Mouse (Mus musculus) embryonic facial prominence, embryonic 11.5 days (tissue): ENCODE data around the gene Bpifb2. TPM values are rescaled to one million over a fixed set of nuclear protein-coding genes. Genes with fewer than 3 reads are reported as not detected.
"Not testable (repeated sequence)": the region's sequence is repeated elsewhere in the genome, so short reads cannot be mapped to it uniquely, and the experiment has no call there.

ENCODE experiments used
- ATAC-seq: fragments of 200-750 bp; cut with Nextera tagmentation; replicated peaks from 2 replicates; pipeline ENCODE4 v1.8.0; 2017; ENCODE audit warnings: low read depth; ENCODE audit not compliant: insufficient number of reproducible peaks, low FRiP score, low TSS enrichment
- DNase-seq: peaks from one replicate; pipeline ENCODE4 v3.0.0-alpha.2; 2015; ENCODE audit warnings: low spot score
- H3K27ac ChIP-seq: fragments of 300-500 bp; sonication (generic); replicated peaks from 2 replicates; pipeline ENCODE4 v1.5.1; 2014; ENCODE audit warnings: mild to moderate bottlenecking, low read depth, low read length, control low read depth
- H3K27me3 ChIP-seq: fragments of 300-500 bp; sonication (generic); 2 replicates; pipeline ENCODE4 v1.6.1; 2014; ENCODE audit warnings: mild to moderate bottlenecking, low read length, moderate library complexity, mixed read lengths; ENCODE audit not compliant: control insufficient read depth, insufficient read depth
- H3K36me3 ChIP-seq: fragments of 300-500 bp; sonication (generic); replicated peaks from 2 replicates; pipeline ENCODE4 v1.6.1; 2014; ENCODE audit warnings: low read depth, mild to moderate bottlenecking, low read length, moderate library complexity, mixed read lengths; ENCODE audit not compliant: control insufficient read depth, insufficient read depth
- H3K4me1 ChIP-seq: fragments of 300-500 bp; sonication (generic); 2 replicates; pipeline ENCODE4 v1.6.1; 2014; ENCODE audit warnings: low read length, mixed read lengths; ENCODE audit not compliant: control insufficient read depth, insufficient read depth
- H3K4me2 ChIP-seq: fragments of 300-500 bp; sonication (generic); 2 replicates; pipeline ENCODE4 v1.6.1; 2014; ENCODE audit warnings: low read depth, mild to moderate bottlenecking, control low read depth, low read length, moderate library complexity
- H3K4me3 ChIP-seq: fragments of 300-500 bp; sonication (generic); 2 replicates; pipeline ENCODE4 v1.5.1; 2014; ENCODE audit warnings: low read depth, low read length, control low read depth
- H3K9ac ChIP-seq: fragments of 300-500 bp; sonication (generic); replicated peaks from 2 replicates; pipeline ENCODE4 v1.6.1; 2014; ENCODE audit warnings: mild to moderate bottlenecking, control low read depth, low read length
- H3K9me3 ChIP-seq: fragments of 300-500 bp; sonication (generic); replicated peaks from 2 replicates; pipeline ENCODE4 v1.6.1; 2016; ENCODE audit warnings: mild to moderate bottlenecking, low read length, inconsistent platforms, mixed read lengths; ENCODE audit not compliant: control insufficient read depth
- WGBS: fragments of 180-500 bp; shearing (Covaris S2); extraction: QIAGEN DNeasy Blood & Tissue Kit; methylation state at CpG from one replicate; pipeline ENCODE4 v1.1.7; 2014; 5-methylcytosine and 5-hydroxymethylcytosine counted together
- polyA plus RNA-seq: library from polyadenylated mRNA; unstranded; fragments of >200 nt; fragmentation: Nextera tagmentation; extraction: Ambion mirVana; gene quantifications from 2 replicates; pipeline ENCODE4 v1.2.1, GENCODE M21; 2014

Bpifb2 gene
- not detected in 2 replicates for polyA plus RNA-seq

GRCm38 (mm10) chr2:153874745-153875144 lies at the start of gene Bpifb2:
Bpifb2 (plus strand) TSS chr2:153875045.
- 68% methylated on average over 9 of the region's 9 CpGs for WGBS
- H3K27ac ChIP-seq = no peak within 1 kb of the TSS
- H3K27me3 ChIP-seq = no peaks in the 10 kb centered on the region
- DNase-seq (no peak), ATAC-seq (no peak)
- no peak within 1 kb of the TSS for H3K4me2 ChIP-seq
- H3K36me3 ChIP-seq = no peaks in the 10 kb centered on the region
- H3K9me3 ChIP-seq = no peaks in the 10 kb centered on the region
- no peaks in the 10 kb centered on the region for H3K4me1 ChIP-seq
- H3K9ac ChIP-seq = no peak within 1 kb of the TSS
- no peak within 1 kb of the TSS for H3K4me3 ChIP-seq

DNA sequence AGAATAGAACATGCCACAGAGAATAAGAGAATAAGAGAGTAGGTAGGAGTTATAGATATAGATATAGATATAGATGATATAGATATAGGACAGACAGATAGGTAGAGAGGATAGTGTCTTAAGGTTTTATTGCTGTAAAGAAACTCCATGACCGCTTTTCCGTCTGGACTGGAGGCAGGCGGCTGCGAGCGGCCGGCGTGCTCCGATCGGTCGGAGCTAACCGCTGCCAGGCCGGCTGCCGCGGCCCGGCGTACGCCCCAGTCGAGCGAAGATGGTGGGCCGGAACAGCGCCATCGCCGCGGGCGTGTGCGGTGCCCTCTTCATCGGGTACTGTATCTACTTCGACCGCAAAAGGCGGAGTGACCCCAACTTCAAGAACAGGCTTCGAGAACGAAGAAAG lies 48.9 kb upstream of the Bpifb2 start:
- H3K4me2 ChIP-seq, H3K27ac ChIP-seq, ATAC-seq, H3K9ac ChIP-seq, H3K4me3 ChIP-seq, H3K36me3 ChIP-seq, H3K4me1 ChIP-seq, H3K9me3 ChIP-seq, DNase-seq, H3K27me3 ChIP-seq: not testable (repeated sequence)
- 64% methylated on average over 32 of the region's 32 CpGs for WGBS

GRCm38 (mm10) chr2:153827171-153827830 lies 47.5 kb upstream of the Bpifb2 start:
- no peak for DNase-seq
- WGBS = 82% methylated on average over 8 of the region's 8 CpGs
- Histone ChIP-seq H3K27me3 (no peaks in the 10 kb centered on the region), H3K4me2 (no peak overlapping the region), H3K36me3 (no peaks in the 10 kb centered on the region), H3K9me3 (no peaks in the 10 kb centered on the region), H3K4me3 (no peak overlapping the region), H3K9ac (no peak overlapping the region), H3K27ac (no peak overlapping the region), H3K4me1 (no peaks in the 10 kb centered on the region; the same call in 1 of the 2 replicates)
- no peak for ATAC-seq

DNA sequence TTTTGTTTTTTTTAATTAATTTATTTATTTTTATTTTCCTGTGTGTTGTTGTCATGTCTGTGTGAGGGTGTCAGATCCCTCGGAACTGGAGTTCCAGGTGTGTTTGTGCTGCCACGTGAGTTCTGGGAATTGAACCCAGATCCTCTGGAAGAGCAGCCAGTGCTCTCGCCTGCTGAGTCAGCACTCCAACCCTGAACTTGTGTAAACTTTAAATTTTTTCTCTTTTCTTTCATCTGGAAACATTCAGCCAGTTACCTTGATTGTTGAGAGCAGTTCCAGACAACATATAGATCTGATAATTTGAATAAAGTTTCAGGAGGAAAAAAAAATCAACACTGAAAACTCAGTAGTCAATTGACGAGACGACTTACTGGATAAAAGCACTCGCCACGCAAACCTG lies 46.1 kb upstream of the Bpifb2 start:
- no peaks in the 10 kb centered on the region for H3K27me3 ChIP-seq
- H3K4me1 ChIP-seq = no peaks in the 10 kb centered on the region; the same call in 1 of the 2 replicates
- H3K36me3 ChIP-seq = no peaks in the 10 kb centered on the region
- ATAC-seq = no peak
- DNase-seq = no peak
- no peak overlapping the region for H3K27ac ChIP-seq
- 76% methylated on average over 7 of the region's 7 CpGs for WGBS
- no peak overlapping the region for H3K4me2 ChIP-seq
- no peaks in the 10 kb centered on the region for H3K9me3 ChIP-seq
- no peak overlapping the region for H3K4me3 ChIP-seq
- H3K9ac ChIP-seq = no peak overlapping the region

- DNase-seq (no peak), ATAC-seq (no peak)
- Histone ChIP-seq H3K27ac (no peak overlapping the region), H3K4me1 (no peaks in the 10 kb centered on the region), H3K27me3 (no peaks in the 10 kb centered on the region), H3K36me3 (no peaks in the 10 kb centered on the region), H3K9ac (no peak overlapping the region), H3K4me2 (no peak overlapping the region), H3K4me3 (no peak overlapping the region), H3K9me3 (no peaks in the 10 kb centered on the region)
- WGBS = 86% methylated on average over 8 of the region's 8 CpGs
Observed at GRCm38 (mm10) chr2:153833291-153833690, 41.6 kb upstream of the Bpifb2 start.

- Histone ChIP-seq H3K27me3 (no peaks in the 10 kb centered on the region), H3K4me1 (no peaks in the 10 kb centered on the region), H3K27ac (no peak overlapping the region), H3K4me3 (no peak overlapping the region), H3K4me2 (no peak overlapping the region), H3K36me3 (no peaks in the 10 kb centered on the region), H3K9ac (no peak overlapping the region), H3K9me3 (no peaks in the 10 kb centered on the region)
- DNase-seq (no peak), ATAC-seq (no peak)
- 87% methylated on average over 8 of the region's 8 CpGs for WGBS
Observed at GRCm38 (mm10) chr2:153842854-153843253, 32.0 kb upstream of the Bpifb2 start.

DNA sequence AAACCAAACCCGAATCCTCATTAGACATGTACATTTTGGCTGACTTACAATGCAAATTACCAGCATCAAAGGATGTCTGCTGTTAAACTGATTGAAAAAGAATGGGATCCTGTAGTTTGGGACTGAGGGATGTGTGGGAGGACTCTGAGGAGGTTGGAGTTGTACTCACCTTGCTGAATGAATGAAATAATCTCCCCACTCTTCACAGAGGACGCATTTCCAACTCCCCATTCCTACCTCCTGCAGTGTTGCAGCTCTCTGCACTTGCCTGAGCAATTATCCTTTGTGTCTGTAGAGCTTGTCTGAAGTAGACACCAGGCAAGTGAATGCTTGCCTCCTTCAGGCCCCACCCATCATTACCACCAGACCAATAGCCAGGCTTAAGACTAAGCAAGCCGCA lies 26.5 kb upstream of the Bpifb2 start:
- Histone ChIP-seq H3K36me3 (no peaks in the 10 kb centered on the region), H3K4me3 (no peak overlapping the region), H3K9ac (no peak overlapping the region), H3K27me3 (no peaks in the 10 kb centered on the region), H3K4me2 (no peak overlapping the region), H3K27ac (no peak overlapping the region), H3K9me3 (no peaks in the 10 kb centered on the region), H3K4me1 (no peaks in the 10 kb centered on the region)
- ATAC-seq (no peak), DNase-seq (no peak)
- WGBS = 73% methylated on average over 3 of the region's 3 CpGs

DNA sequence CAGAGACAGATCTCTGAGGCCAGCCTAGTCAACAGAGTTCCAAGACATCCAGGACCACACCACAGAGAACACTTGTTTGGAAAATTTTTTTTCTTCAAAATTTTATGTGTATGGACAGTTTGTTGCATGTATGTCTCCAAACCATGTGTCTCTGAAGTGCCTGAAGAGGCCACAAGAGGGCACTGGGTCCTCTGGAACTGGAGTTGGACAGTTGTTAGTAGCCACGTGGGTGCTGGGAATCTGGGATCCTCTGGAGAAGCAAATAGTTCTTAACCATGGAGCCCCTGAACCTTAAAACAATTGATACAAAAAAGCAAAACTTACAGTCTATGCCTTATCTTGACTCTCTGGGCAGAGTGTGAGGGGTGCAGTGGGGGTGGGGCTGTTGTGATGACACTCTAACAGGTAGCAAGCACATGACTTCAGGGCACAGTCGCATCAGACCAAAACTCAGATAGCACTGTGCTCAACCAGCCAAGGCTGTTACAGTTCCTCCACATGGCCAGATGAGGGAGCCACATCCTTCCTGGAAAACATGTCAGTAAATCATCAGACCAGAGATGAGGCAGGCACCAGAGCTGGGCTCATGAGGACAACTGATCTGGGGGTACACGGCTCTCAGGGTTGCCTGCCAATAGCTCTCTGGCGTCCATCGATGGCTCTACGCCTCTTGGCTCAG lies 24.4 kb upstream of the Bpifb2 start:
- no peaks in the 10 kb centered on the region for H3K27me3 ChIP-seq
- ATAC-seq (no peak), DNase-seq (no peak)
- no peak overlapping the region for H3K4me2 ChIP-seq
- no peak overlapping the region for H3K9ac ChIP-seq
- no peaks in the 10 kb centered on the region for H3K36me3 ChIP-seq
- 83% methylated on average over 6 of the region's 6 CpGs for WGBS
- H3K4me3 ChIP-seq = no peak overlapping the region
- H3K9me3 ChIP-seq = no peaks in the 10 kb centered on the region
- H3K27ac ChIP-seq = no peak overlapping the region
- no peaks in the 10 kb centered on the region for H3K4me1 ChIP-seq
